Mouse (Mus musculus) stomach, embryonic 14.5 days (tissue): ENCODE data around the gene Gm28051. TPM values are rescaled to one million over a fixed set of nuclear protein-coding genes. Genes with fewer than 3 reads are reported as not detected.

Experiments used
- ATAC-seq: fragments of 200-750 bp; cut with Nextera tagmentation; 2 replicates; pipeline ENCODE4 v1.8.0; 2017; ENCODE audit warnings: low read depth, moderate TSS enrichment; ENCODE audit not compliant: insufficient number of reproducible peaks, insufficient read depth, low FRiP score
- H3K27ac ChIP-seq: fragments of 300-500 bp; sonication (generic); 2 replicates; pipeline ENCODE4 v1.5.1; 2014; ENCODE audit warnings: mild to moderate bottlenecking, low read length, moderate library complexity, mixed read lengths
- H3K27me3 ChIP-seq: fragments of 300-500 bp; sonication (generic); 2 replicates; pipeline ENCODE4 v1.6.1; 2014; ENCODE audit warnings: low read length, control low read depth, mixed read lengths; ENCODE audit not compliant: control insufficient read depth, insufficient read depth
- H3K36me3 ChIP-seq: fragments of 300-500 bp; sonication (generic); 2 replicates; pipeline ENCODE4 v1.6.1; 2014; ENCODE audit warnings: mild to moderate bottlenecking, control low read depth, low read length, moderate library complexity, mixed read lengths; ENCODE audit not compliant: control insufficient read depth, insufficient read depth
- H3K4me1 ChIP-seq: fragments of 300-500 bp; sonication (generic); 2 replicates; pipeline ENCODE4 v1.6.1; 2014; ENCODE audit warnings: low read length, control low read depth, mixed read lengths; ENCODE audit not compliant: control insufficient read depth, insufficient read depth
- H3K4me2 ChIP-seq: fragments of 300-500 bp; sonication (generic); replicated peaks from 2 replicates; pipeline ENCODE4 v1.6.1; 2014; ENCODE audit warnings: low read depth, low read length, control low read depth
- H3K4me3 ChIP-seq: fragments of 300-500 bp; sonication (generic); 2 replicates; pipeline ENCODE4 v1.5.1; 2014; ENCODE audit warnings: low read depth, low read length, control low read depth
- H3K9ac ChIP-seq: fragments of 300-500 bp; sonication (generic); replicated peaks from 2 replicates; pipeline ENCODE4 v1.6.1; 2014; ENCODE audit warnings: low read depth, mild to moderate bottlenecking, control low read depth, low read length, moderate library complexity, mixed read lengths
- H3K9me3 ChIP-seq: fragments of 300-500 bp; sonication (generic); 2 replicates; pipeline ENCODE4 v1.6.1; 2016; ENCODE audit warnings: low read depth, low read length, control low read depth; ENCODE audit not compliant: control insufficient read depth
- WGBS: fragments of 180-500 bp; shearing (Covaris S2); extraction: QIAGEN DNeasy Blood & Tissue Kit; methylation state at CpG from one replicate; pipeline ENCODE4 v1.1.7; 2014; 5-methylcytosine and 5-hydroxymethylcytosine counted together
- microRNA counts: library from miRNA; unstranded; fragments of <30 nt; microRNA quantifications from one replicate; lab custom pipeline; 2016
- microRNA-seq: library from miRNA; unstranded; fragments of <30 nt; microRNA quantifications from one replicate; pipeline ENCODE4, GENCODE M21; 2016
- polyA plus RNA-seq: library from polyadenylated mRNA; unstranded; fragments of >200 nt; fragmentation: Nextera tagmentation; extraction: Ambion mirVana; gene quantifications from 2 replicates; pipeline ENCODE4 v1.2.1, GENCODE M21; 2014

Gm28051 gene
- polyA plus RNA-seq, 1 experiment from 2014 or later = not detected

GRCm38 (mm10) chr12:102670848-102671247, 86.7 kb downstream of the Gm28051 start:
- Histone ChIP-seq H3K4me2 (no peak overlapping the region), H3K4me1 (peaks cover 18% of the 10 kb centered on the region; the same call in 1 of the 2 replicates), H3K27me3 (no peaks in the 10 kb centered on the region), H3K4me3 (no peak overlapping the region), H3K9ac (no peak overlapping the region), H3K9me3 (no peaks in the 10 kb centered on the region), H3K27ac (no peak overlapping the region), H3K36me3 (no peaks in the 10 kb centered on the region)
- 74% methylated on average over 8 of the region's 8 CpGs for WGBS
- no peak for ATAC-seq

MicroRNAs encoded within 50 kb of the gene (microRNA counts, 519-probe panel; counts per million panel counts)
- microRNA mmu-miR-1936 (lab: Ali Mortazavi, UCI) = not detected

Small RNA genes lying within 50 kb of the gene (microRNA-seq; reads per million reads assigned to microRNA genes)
- gene Mir1936 = not detected

Other genes with a start within 250 kb of the Gm28051 start
- gene Chga, start 202.8 kb downstream of the Gm28051 start, polyA plus RNA-seq = 5.2 and 5.8 TPM in 2 replicates
- 15.9 and 17.1 TPM in 2 replicates for gene Itpk1, start 52.8 kb downstream of the Gm28051 start, polyA plus RNA-seq
- 20.6 and 22.9 TPM in 2 replicates for gene Moap1, start 14.1 kb downstream of the Gm28051 start, polyA plus RNA-seq
- 12.2 and 13.8 TPM in 2 replicates for gene Tmem251, start 14.0 kb downstream of the Gm28051 start, polyA plus RNA-seq
- gene Gon7, start within 50 bp of the Gm28051 start, polyA plus RNA-seq = 28.2 and 29.6 TPM in 2 replicates
- 45.5 and 45.9 TPM in 2 replicates for gene Ubr7, start 202 bp upstream of the Gm28051 start, polyA plus RNA-seq
- 26.2 and 26.6 TPM in 2 replicates for gene Gm20604, start 907 bp upstream of the Gm28051 start, polyA plus RNA-seq
- 29.2 and 29.5 TPM in 2 replicates for gene Btbd7, start 120.7 kb upstream of the Gm28051 start, polyA plus RNA-seq
- not detected in 2 replicates for gene Cox8c, start 141.6 kb upstream of the Gm28051 start, polyA plus RNA-seq
- 1.0 and 1.1 TPM in 2 replicates for gene Unc79, start 191.1 kb upstream of the Gm28051 start, polyA plus RNA-seq